Mouse (Mus musculus) intestine, embryonic 16.5 days (tissue): ENCODE measurements around the gene Aff1. TPM values are rescaled to one million over a fixed set of nuclear protein-coding genes. Genes with fewer than 3 reads are reported as not detected.
A peak's percentile ranks its signal among the peaks of the same experiment; 100 is the strongest.

Source experiments
- ATAC-seq: fragments of 200-750 bp; cut with Nextera tagmentation; 2 replicates; pipeline ENCODE4 v1.8.0; 2017; ENCODE audit warnings: moderate TSS enrichment, moderate library complexity
- H3K27ac ChIP-seq: fragments of 300-500 bp; sonication (generic); 2 replicates; pipeline ENCODE4 v1.5.1; 2014; ENCODE audit warnings: mild to moderate bottlenecking, low read length
- H3K27me3 ChIP-seq: fragments of 300-500 bp; sonication (generic); replicated peaks from 2 replicates; pipeline ENCODE4 v1.6.1; 2014; ENCODE audit warnings: low read length, control low read depth, mixed read lengths; ENCODE audit not compliant: control insufficient read depth, insufficient read depth
- H3K36me3 ChIP-seq: fragments of 300-500 bp; sonication (generic); 2 replicates; pipeline ENCODE4 v1.6.1; 2014; ENCODE audit warnings: low read length, control low read depth; ENCODE audit not compliant: control insufficient read depth, insufficient read depth
- H3K4me1 ChIP-seq: fragments of 300-500 bp; sonication (generic); 2 replicates; pipeline ENCODE4 v1.6.1; 2014; ENCODE audit warnings: low read length, control low read depth, mixed read lengths; ENCODE audit not compliant: control insufficient read depth, insufficient read depth
- H3K4me2 ChIP-seq: fragments of 300-500 bp; sonication (generic); 2 replicates; pipeline ENCODE4 v1.6.1; 2014; ENCODE audit warnings: low read depth, low read length, control low read depth
- H3K4me3 ChIP-seq: fragments of 300-500 bp; sonication (generic); 2 replicates; pipeline ENCODE4 v1.5.1; 2014; ENCODE audit warnings: mild to moderate bottlenecking, low read length
- H3K9ac ChIP-seq: fragments of 300-500 bp; sonication (generic); 2 replicates; pipeline ENCODE4 v1.6.1; 2014; ENCODE audit warnings: low read depth, low read length
- H3K9me3 ChIP-seq: fragments of 300-500 bp; sonication (generic); 2 replicates; pipeline ENCODE4 v1.6.1; 2016; ENCODE audit warnings: low read length, control low read depth; ENCODE audit not compliant: control insufficient read depth
- WGBS: fragments of 180-500 bp; shearing (Covaris S2); extraction: QIAGEN DNeasy Blood & Tissue Kit; methylation state at CpG from one replicate; pipeline ENCODE4 v1.1.7; 2014; 5-methylcytosine and 5-hydroxymethylcytosine counted together
- polyA plus RNA-seq: library from polyadenylated mRNA; unstranded; fragments of >200 nt; fragmentation: Nextera tagmentation; extraction: Ambion mirVana; gene quantifications from 2 replicates; pipeline ENCODE4 v1.2.1, GENCODE M21; 2015

The Aff1 gene
- polyA plus RNA-seq, 1 experiment from 2014 or later = 3.9 TPM

DNA sequence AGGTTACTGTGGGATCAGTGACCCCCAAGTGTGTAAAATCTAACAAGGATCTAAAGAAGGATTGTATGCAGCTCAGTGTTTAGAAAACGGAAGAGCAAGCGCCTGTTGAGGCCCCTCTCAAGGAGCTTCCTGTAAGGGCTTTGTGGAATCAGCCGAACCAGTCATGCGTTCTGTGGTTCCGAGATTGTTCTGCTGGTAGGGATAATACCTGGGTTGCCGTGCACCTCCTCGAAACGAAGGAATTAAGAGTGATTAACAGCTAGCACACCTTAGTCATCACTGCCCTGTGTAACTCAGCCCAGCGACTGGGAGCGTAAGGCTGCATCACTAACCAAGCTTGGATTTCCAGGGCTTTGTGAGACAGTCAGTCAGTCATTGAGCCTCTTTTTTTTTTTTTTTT is 87.7 kb downstream of the Aff1 start:
- Histone ChIP-seq H3K4me1 (peaks cover 29% of the 10 kb centered on the region), H3K4me2 (no peak overlapping the region), H3K36me3 (no peaks in the 10 kb centered on the region), H3K9me3 (no peaks in the 10 kb centered on the region), H3K27ac (no peak overlapping the region), H3K27me3 (no peaks in the 10 kb centered on the region), H3K9ac (no peak overlapping the region), H3K4me3 (no peak overlapping the region)
- no peak for ATAC-seq
- 49% methylated on average over 10 of the region's 10 CpGs for WGBS

DNA sequence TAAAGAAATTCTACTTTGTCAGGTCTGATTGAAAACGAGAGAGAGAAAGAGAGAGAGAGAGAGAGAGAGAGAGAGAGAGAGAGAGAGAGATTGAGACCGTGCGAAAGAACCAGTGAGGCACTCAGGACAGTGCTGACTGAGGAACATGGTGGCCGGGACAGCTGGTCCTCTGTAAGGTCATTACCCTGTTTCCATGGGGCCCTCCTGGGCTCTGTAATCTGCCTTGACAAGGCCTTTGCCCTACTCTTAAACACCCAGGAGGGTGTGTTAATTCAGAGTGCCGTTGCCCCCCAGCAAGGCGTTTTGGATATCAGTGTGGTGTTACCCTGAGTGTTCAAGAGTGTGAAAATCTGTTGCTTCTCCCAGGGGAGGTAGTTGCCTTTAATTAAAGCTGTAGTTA is 88.1 kb downstream of the Aff1 start:
- Histone ChIP-seq H3K4me2 (no peak overlapping the region), H3K9ac (no peak overlapping the region), H3K4me3 (no peak overlapping the region), H3K27me3 (no peaks in the 10 kb centered on the region), H3K9me3 (no peaks in the 10 kb centered on the region), H3K4me1 (peaks cover 24% of the 10 kb centered on the region), H3K27ac (no peak overlapping the region), H3K36me3 (no peaks in the 10 kb centered on the region)
- WGBS = 48% methylated on average over 6 of the region's 6 CpGs
- peak; percentile 51 for ATAC-seq

DNA sequence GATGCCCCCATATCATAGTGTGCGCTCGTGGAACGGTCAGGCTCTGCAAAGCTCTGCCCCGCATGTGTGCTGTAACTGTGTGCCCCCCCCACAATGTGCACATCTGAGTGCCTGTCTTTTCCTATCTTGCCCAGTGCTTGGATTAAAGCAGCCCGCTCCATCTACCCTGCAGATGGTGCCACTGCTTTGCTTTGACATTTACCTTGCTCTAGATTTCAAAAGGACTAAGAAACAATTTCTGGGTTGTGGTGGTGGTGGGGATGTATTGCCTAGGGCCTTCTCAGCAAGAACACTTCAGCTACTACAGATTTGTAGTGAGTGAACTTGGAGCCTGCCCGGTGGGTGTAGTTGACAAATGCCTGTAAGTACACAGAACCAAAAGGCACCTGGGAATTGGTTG is 88.7 kb downstream of the Aff1 start:
- H3K9me3 ChIP-seq = no peaks in the 10 kb centered on the region
- no peak overlapping the region for H3K4me2 ChIP-seq
- H3K27me3 ChIP-seq = no peaks in the 10 kb centered on the region
- ATAC-seq = no peak
- no peak overlapping the region for H3K9ac ChIP-seq
- H3K4me3 ChIP-seq = no peak overlapping the region
- H3K36me3 ChIP-seq = no peaks in the 10 kb centered on the region
- H3K4me1 ChIP-seq = peaks cover 24% of the 10 kb centered on the region
- WGBS = 84% methylated on average over 6 of the region's 6 CpGs
- no peak overlapping the region for H3K27ac ChIP-seq

DNA sequence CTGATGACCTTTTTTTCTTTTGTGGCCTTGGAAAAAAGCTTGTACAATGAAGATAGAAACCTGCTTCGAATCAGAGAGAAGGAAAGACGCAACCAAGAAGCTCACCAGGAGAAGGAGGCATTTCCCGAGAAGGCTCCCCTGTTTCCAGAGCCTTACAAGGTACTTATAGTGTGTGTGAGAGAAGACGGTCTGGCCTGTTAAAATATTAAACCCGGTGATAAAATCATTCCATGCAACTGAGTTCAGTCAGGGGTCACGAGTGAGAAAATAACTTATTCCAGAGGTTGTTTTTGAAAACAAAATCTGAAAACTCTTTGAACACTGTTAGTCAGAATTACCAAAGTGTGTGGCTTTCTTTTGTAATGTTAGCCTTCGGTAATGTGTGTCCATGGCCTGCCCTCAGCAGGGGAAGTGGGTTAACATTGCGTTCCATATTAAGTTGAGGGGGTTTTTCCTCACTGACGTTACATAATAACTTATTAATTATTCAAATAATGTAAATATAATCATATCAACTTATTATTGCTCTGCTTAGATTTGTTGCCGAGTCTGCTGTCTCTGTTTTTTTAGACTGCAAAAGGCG is 91.0 kb downstream of the Aff1 start:
- Histone ChIP-seq H3K9ac (no peak overlapping the region), H3K27me3 (no peaks in the 10 kb centered on the region), H3K9me3 (no peaks in the 10 kb centered on the region), H3K4me1 (peaks cover 15% of the 10 kb centered on the region), H3K4me2 (no peak overlapping the region), H3K36me3 (no peaks in the 10 kb centered on the region), H3K4me3 (no peak overlapping the region), H3K27ac (no peak overlapping the region)
- 69% methylated on average over 11 of the region's 11 CpGs for WGBS
- ATAC-seq = no peak

DNA sequence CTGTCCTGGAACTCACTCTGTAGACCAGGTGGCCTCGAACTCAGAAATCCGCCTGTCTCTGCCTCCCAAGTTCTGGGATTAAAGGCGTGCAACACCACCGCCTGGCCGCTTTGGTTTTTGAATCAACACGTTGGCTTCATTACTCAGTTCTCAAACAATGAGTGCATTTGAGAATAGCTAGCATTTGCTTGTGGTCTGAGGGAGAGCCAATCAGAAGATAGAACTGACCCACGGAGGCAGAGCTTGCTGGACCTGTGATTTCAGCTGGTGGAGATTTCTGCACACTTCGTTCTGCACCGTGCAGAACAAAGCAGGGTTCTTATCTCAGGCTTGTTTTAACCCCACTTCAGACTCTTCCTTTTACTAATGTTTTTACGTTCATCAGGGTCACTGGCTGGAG is 93.9 kb downstream of the Aff1 start:
- Histone ChIP-seq H3K36me3 (no peaks in the 10 kb centered on the region), H3K9ac (no peak overlapping the region), H3K27ac (no peak overlapping the region), H3K4me3 (no peak overlapping the region), H3K9me3 (no peaks in the 10 kb centered on the region), H3K4me2 (no peak overlapping the region), H3K4me1 (0 out of 2 replicates have a peak, but pooled peaks cover 4% of the 10 kb centered on the region), H3K27me3 (no peaks in the 10 kb centered on the region)
- WGBS = 81% methylated on average over 10 of the region's 10 CpGs
- ATAC-seq = no peak

DNA sequence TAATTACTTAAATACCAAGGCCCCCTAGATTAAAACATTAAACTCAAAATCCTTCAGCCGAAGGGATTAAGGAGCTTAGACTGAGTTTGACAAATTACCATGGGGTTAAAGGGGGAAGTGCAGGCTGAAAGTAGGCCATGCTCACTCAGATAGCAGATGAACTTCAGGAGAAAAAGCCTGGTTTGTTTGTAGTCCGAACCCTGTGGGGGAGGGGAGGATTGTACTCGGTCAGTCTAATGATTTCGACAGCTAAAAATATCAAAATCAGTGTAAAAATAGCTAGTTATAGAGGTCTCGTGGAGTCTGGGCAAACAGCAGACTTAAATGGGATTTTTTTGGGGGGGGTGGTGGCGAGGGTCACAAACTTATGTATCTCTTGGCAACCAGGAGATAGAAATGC is 96.3 kb downstream of the Aff1 start:
- no peak for ATAC-seq

DNA sequence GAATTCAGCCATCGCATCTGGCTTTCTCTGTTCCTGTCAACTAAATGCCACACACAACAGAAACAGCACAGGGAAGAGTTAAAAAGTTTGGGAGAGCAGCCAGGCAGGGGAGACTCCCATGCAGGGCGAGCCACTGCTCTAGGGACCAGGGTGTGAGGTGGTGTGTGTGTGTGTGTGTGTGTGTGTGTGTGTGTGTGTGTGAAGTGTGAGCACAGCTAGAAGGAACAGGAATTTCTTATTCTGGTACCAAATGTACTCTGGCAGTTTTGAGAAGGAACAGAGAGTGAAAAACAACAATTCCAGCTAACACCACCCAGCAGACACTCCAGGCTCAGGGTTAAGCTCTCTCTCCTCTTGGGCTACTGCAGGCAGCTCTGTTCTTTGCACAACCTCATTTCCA is 96.8 kb downstream of the Aff1 start:
- H3K9ac ChIP-seq = no peak overlapping the region
- WGBS = 27% methylated on average over 2 of the region's 2 CpGs
- no peaks in the 10 kb centered on the region for H3K36me3 ChIP-seq
- ATAC-seq = 0 out of 2 replicates have a peak, but pooled peaks have one; percentile 34
- no peak overlapping the region for H3K27ac ChIP-seq
- H3K4me3 ChIP-seq = no peak overlapping the region
- no peaks in the 10 kb centered on the region for H3K9me3 ChIP-seq
- H3K4me1 ChIP-seq = 0 out of 2 replicates have a peak, but pooled peaks cover 2% of the 10 kb centered on the region
- H3K4me2 ChIP-seq = no peak overlapping the region
- H3K27me3 ChIP-seq = no peaks in the 10 kb centered on the region

More for the DNA sequence above, 96.3 kb downstream of the Aff1 start:
- Histone ChIP-seq H3K4me1 (0 out of 2 replicates have a peak, but pooled peaks cover 2% of the 10 kb centered on the region), H3K36me3 (no peaks in the 10 kb centered on the region), H3K27ac (no peak overlapping the region), H3K4me3 (no peak overlapping the region), H3K9ac (no peak overlapping the region), H3K4me2 (no peak overlapping the region), H3K27me3 (no peaks in the 10 kb centered on the region), H3K9me3 (no peaks in the 10 kb centered on the region)
- WGBS = 32% methylated on average over 6 of the region's 6 CpGs

DNA sequence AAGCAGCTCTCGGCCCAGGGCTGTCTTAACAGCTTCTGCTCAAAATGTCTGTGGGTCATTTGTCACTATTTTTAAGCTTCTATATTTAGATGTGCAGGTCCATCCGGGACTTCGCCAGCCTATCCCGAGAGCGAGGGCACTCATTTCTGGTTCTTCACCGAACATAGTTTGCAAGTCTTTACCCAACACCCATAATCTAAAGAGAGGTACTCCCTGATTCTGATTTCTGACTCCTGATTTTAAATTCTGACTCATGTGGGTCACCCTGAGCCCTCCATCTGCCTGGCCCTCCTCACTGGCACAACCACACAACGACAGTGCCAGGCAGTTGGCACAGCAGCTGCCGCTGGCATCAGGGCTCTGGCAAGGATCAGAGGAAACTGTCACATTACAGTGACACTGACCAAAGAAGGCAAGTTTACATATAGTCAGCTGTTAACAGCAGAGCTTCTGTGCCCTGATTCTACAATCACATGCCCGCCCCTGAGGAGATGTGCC is 97.5 kb downstream of the Aff1 start:
- 65% methylated on average over 9 of the region's 9 CpGs for WGBS

DNA sequence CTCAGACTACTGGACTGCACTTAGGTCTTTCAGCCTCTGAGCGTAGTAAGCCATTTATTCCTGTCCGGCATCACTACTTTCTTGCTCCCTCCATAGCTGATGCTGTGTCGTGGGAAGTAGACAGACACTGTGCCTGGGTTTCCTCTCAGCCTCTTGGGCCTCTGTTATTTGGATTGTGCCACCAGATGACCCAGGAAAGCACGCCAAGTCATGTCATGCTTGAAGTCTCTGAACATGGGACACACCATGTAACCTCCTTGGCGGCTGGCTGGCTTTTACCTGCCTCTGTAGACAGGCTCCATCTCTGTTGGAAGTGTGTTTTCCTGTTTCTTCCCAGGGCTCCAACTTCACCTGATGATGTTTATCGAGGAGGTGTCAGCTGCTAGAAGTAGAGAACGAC is 99.6 kb downstream of the Aff1 start:
- H3K27me3 ChIP-seq = no peaks in the 10 kb centered on the region
- H3K4me1 ChIP-seq = 0 out of 2 replicates have a peak, but pooled peaks cover 2% of the 10 kb centered on the region
- no peak overlapping the region for H3K27ac ChIP-seq
- ATAC-seq = no peak
- WGBS = 86% methylated on average over 7 of the region's 7 CpGs
- H3K9me3 ChIP-seq = no peaks in the 10 kb centered on the region
- no peak overlapping the region for H3K9ac ChIP-seq
- no peaks in the 10 kb centered on the region for H3K36me3 ChIP-seq
- H3K4me2 ChIP-seq = no peak overlapping the region
- H3K4me3 ChIP-seq = no peak overlapping the region

More for the DNA sequence above, 97.5 kb downstream of the Aff1 start:
- Histone ChIP-seq H3K4me1 (0 out of 2 replicates have a peak, but pooled peaks cover 2% of the 10 kb centered on the region), H3K9ac (no peak overlapping the region), H3K27me3 (no peaks in the 10 kb centered on the region), H3K4me2 (no peak overlapping the region), H3K36me3 (no peaks in the 10 kb centered on the region), H3K4me3 (no peak overlapping the region), H3K27ac (no peak overlapping the region), H3K9me3 (no peaks in the 10 kb centered on the region)
- ATAC-seq = no peak

DNA sequence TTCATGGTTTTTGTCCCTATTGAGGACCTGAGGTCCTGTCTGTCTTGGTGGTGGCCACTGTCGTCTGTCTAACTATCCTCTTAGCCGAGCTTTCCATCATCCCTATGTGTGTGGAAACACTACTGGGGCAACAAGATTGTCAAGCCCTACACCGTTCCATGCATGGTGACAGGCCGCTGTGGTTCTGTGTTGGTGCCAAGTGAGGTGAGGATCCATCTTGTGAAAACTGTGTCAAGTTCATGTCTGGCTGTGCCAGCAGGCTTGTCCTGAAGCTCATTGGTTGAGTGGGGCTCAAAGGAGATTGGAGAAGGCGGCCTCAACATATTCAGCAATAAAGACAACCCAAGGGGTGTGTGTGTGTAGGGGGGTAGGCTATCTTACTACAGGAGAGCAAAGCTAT is 102.9 kb downstream of the Aff1 start:
- no peak for ATAC-seq
- H3K36me3 ChIP-seq = no peaks in the 10 kb centered on the region
- no peak overlapping the region for H3K27ac ChIP-seq
- no peaks in the 10 kb centered on the region for H3K9me3 ChIP-seq
- no peak overlapping the region for H3K4me3 ChIP-seq
- peaks cover 10% of the 10 kb centered on the region for H3K4me1 ChIP-seq
- 90% methylated on average over 5 of the region's 5 CpGs for WGBS
- no peak overlapping the region for H3K4me2 ChIP-seq
- no peak overlapping the region for H3K9ac ChIP-seq
- no peaks in the 10 kb centered on the region for H3K27me3 ChIP-seq
